Mouse (Mus musculus) midbrain, embryonic 13.5 days (tissue): Measurements from ENCODE around the gene Tshz2. TPM values are rescaled to one million over a fixed set of nuclear protein-coding genes. Genes with fewer than 3 reads are reported as not detected.

Source experiments
- polyA plus RNA-seq: library from polyadenylated mRNA; unstranded; fragments of >200 nt; fragmentation: Nextera tagmentation; extraction: Ambion mirVana; gene quantifications from 2 replicates; pipeline ENCODE4 v1.2.1, GENCODE M21; 2015

Gene Tshz2
- polyA plus RNA-seq, 1 experiment from 2014 or later: 13.1 TPM

Other genes starting within 250 kb of the Tshz2 start
- gene Gm11011, start 45.3 kb upstream of the Tshz2 start, polyA plus RNA-seq: not detected in 2 replicates